Mouse (Mus musculus) stomach, postnatal 0 days (tissue): ENCODE data around the gene Esrp2. TPM values are rescaled to one million over a fixed set of nuclear protein-coding genes. Genes with fewer than 3 reads are reported as not detected.
A peak's percentile ranks its signal among the peaks of the same experiment; 100 is the strongest.

ENCODE experiments used
- ATAC-seq: fragments of 200-750 bp; cut with Nextera tagmentation; 2 replicates; pipeline ENCODE4 v1.8.0; 2017; ENCODE audit not compliant: low FRiP score, low TSS enrichment
- DNase-seq: peaks from one replicate; pipeline ENCODE4 v3.0.0-alpha.2; 2016; ENCODE audit warnings: low spot score
- H3K27ac ChIP-seq: fragments of 300-500 bp; sonication (generic); replicated peaks from 2 replicates; pipeline ENCODE4 v1.5.1; 2014; ENCODE audit warnings: mild to moderate bottlenecking, control low read depth
- H3K27me3 ChIP-seq: fragments of 300-500 bp; sonication (generic); 2 replicates; pipeline ENCODE4 v1.6.1; 2014; ENCODE audit warnings: low read length; ENCODE audit not compliant: control insufficient read depth, insufficient read depth
- H3K36me3 ChIP-seq: fragments of 300-500 bp; sonication (generic); 2 replicates; pipeline ENCODE4 v1.6.1; 2014; ENCODE audit warnings: low read length, mixed read lengths; ENCODE audit not compliant: control insufficient read depth, insufficient read depth
- H3K4me1 ChIP-seq: fragments of 300-500 bp; sonication (generic); replicated peaks from 2 replicates; pipeline ENCODE4 v1.6.1; 2014; ENCODE audit warnings: antibody characterized with exemption; ENCODE audit not compliant: control insufficient read depth, insufficient read depth
- H3K4me2 ChIP-seq: fragments of 300-500 bp; sonication (generic); replicated peaks from 2 replicates; pipeline ENCODE4 v1.6.1; 2014; ENCODE audit warnings: low read depth, mild to moderate bottlenecking, control low read depth, moderate library complexity
- H3K4me3 ChIP-seq: fragments of 300-500 bp; sonication (generic); 2 replicates; pipeline ENCODE4 v1.5.1; 2014; ENCODE audit warnings: low read depth, low read length, control low read depth
- H3K9ac ChIP-seq: fragments of 300-500 bp; sonication (generic); 2 replicates; pipeline ENCODE4 v1.6.1; 2014; ENCODE audit warnings: mild to moderate bottlenecking, low read length, control low read depth, mixed read lengths
- H3K9me3 ChIP-seq: fragments of 300-500 bp; sonication (generic); 2 replicates; pipeline ENCODE4 v1.6.1; 2016; ENCODE audit warnings: low read length; ENCODE audit not compliant: control insufficient read depth
- CTCF ChIP-seq: IDR thresholded peaks from 2 replicates; pipeline ENCODE4 v1.5.1; 2016; ENCODE audit warnings: antibody characterized with exemption, low read depth, mild to moderate bottlenecking, moderate library complexity
- EP300 ChIP-seq: optimal IDR thresholded peaks from 2 replicates; pipeline ENCODE3; 2016; ENCODE audit warnings: antibody characterized with exemption
- WGBS: fragments of 180-500 bp; shearing (Covaris S2); extraction: QIAGEN DNeasy Blood & Tissue Kit; methylation state at CpG from one replicate; pipeline ENCODE4 v1.1.7; 2014; 5-methylcytosine and 5-hydroxymethylcytosine counted together
- polyA plus RNA-seq: library from polyadenylated mRNA; unstranded; fragments of >200 nt; fragmentation: Nextera tagmentation; extraction: Ambion mirVana; gene quantifications from 2 replicates; pipeline ENCODE4 v1.2.1, GENCODE M21; 2015

Esrp2 gene
- polyA plus RNA-seq, 1 experiment from 2014 or later = 38.9 TPM

GRCm38 (mm10) chr8:106165460-106165859 lies 28.7 kb upstream of the Esrp2 start:
- ATAC-seq (no peak), DNase-seq (peak; percentile 78)
- H3K27ac ChIP-seq = no peak overlapping the region
- peaks cover 13% of the 10 kb centered on the region; the same call in 1 of the 2 replicates for H3K36me3 ChIP-seq
- 0 out of 2 replicates have a peak, but pooled peaks cover 2% of the 10 kb centered on the region for H3K4me1 ChIP-seq
- no peak overlapping the region for H3K4me2 ChIP-seq
- no peaks in the 10 kb centered on the region for H3K9me3 ChIP-seq
- no peaks in the 10 kb centered on the region for H3K27me3 ChIP-seq
- TF ChIP-seq CTCF (peak; percentile 91), EP300 (no peak)
- no peak overlapping the region for H3K4me3 ChIP-seq
- H3K9ac ChIP-seq = no peak overlapping the region
- 42% methylated on average over 4 of the region's 4 CpGs for WGBS

DNA sequence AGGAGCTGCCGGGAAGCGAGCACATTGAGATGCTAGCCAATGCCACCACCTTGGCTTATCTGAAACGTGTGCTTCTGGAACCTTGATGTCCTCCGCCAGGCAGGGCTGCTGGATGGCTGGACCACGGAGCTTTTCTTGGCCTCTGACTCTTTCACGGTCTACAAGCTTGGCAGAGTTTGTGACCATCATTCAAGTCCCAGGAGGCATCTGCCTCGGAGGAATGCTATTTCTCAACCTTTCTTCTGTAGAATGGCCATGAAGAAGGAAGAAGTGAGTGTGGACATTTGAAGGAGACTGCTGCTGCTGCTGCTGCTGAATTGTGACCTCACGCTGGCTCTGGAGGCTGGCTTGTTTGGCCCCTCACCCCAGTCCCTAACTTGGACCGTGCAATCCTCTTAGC lies 26.5 kb upstream of the Esrp2 start:
- H3K4me3 ChIP-seq = no peak overlapping the region
- no peaks in the 10 kb centered on the region for H3K9me3 ChIP-seq
- DNase-seq (no peak), ATAC-seq (no peak)
- no peak overlapping the region for H3K27ac ChIP-seq
- H3K9ac ChIP-seq = no peak overlapping the region
- no peaks in the 10 kb centered on the region for H3K27me3 ChIP-seq
- WGBS = 90% methylated on average over 9 of the region's 9 CpGs
- TF ChIP-seq EP300 (no peak), CTCF (no peak)
- H3K4me1 ChIP-seq = no peaks in the 10 kb centered on the region
- H3K4me2 ChIP-seq = no peak overlapping the region
- H3K36me3 ChIP-seq = peaks cover 13% of the 10 kb centered on the region; the same call in 1 of the 2 replicates

- Histone ChIP-seq H3K27me3 (no peaks in the 10 kb centered on the region), H3K9me3 (no peaks in the 10 kb centered on the region), H3K36me3 (peaks cover 13% of the 10 kb centered on the region; the same call in 1 of the 2 replicates), H3K4me3 (no peak overlapping the region), H3K4me2 (no peak overlapping the region), H3K4me1 (no peaks in the 10 kb centered on the region), H3K9ac (no peak overlapping the region), H3K27ac (no peak overlapping the region)
- WGBS = 89% methylated on average over 6 of the region's 6 CpGs
- DNase-seq = no peak
- ATAC-seq = no peak
- no peak for TF ChIP-seq CTCF
- no peak for TF ChIP-seq EP300
These were observed 23.1 kb upstream of the Esrp2 start for GRCm38 (mm10) chr8:106159876-106160275.

GRCm38 (mm10) chr8:106158381-106158780 lies 21.6 kb upstream of the Esrp2 start:
- ATAC-seq = no peak
- Histone ChIP-seq H3K27me3 (no peaks in the 10 kb centered on the region), H3K4me1 (no peaks in the 10 kb centered on the region), H3K4me2 (no peak overlapping the region), H3K4me3 (no peak overlapping the region), H3K36me3 (peaks cover 9% of the 10 kb centered on the region; the same call in 1 of the 2 replicates), H3K9ac (no peak overlapping the region), H3K9me3 (no peaks in the 10 kb centered on the region), H3K27ac (no peak overlapping the region)
- no peak for DNase-seq
- no peak for TF ChIP-seq CTCF
- no peak for TF ChIP-seq EP300
- 90% methylated on average over 10 of the region's 10 CpGs for WGBS

DNA sequence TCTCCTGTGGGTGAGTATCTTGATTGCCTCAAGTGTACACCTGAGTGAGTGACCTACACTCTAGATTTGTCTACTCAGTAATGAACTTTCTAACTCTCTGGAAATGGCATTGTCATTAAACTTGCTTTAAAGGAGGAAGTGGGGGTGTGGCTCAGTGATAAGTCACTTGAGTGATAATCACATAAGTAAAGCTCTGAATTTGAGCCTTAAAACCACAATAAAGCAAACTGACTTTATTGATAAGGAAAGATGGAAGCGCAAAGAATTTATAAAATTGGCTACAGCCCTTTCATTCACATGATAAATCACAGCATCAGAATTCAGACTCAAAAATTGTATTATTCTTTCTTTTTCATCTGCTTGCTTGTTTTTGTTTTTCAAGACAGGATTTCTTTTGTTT lies 20.6 kb upstream of the Esrp2 start:
- 79% methylated on average over 1 of the region's 1 CpGs for WGBS
- peak; percentile 51; the same call in 1 of the 2 replicates for ATAC-seq

GRCm38 (mm10) chr8:106152876-106153275 lies 16.1 kb upstream of the Esrp2 start:
- no peak for TF ChIP-seq CTCF
- TF ChIP-seq EP300 = no peak
- no peak for DNase-seq

More for the DNA sequence above, 20.6 kb upstream of the Esrp2 start:
- no peak for DNase-seq
- TF ChIP-seq EP300 (no peak), CTCF (no peak)
- H3K9ac ChIP-seq = no peak overlapping the region
- no peaks in the 10 kb centered on the region for H3K4me1 ChIP-seq
- H3K4me2 ChIP-seq = no peak overlapping the region
- H3K27me3 ChIP-seq = no peaks in the 10 kb centered on the region
- H3K27ac ChIP-seq = no peak overlapping the region
- H3K36me3 ChIP-seq = peaks cover 8% of the 10 kb centered on the region; the same call in 1 of the 2 replicates
- no peak overlapping the region for H3K4me3 ChIP-seq
- H3K9me3 ChIP-seq = no peaks in the 10 kb centered on the region

More at GRCm38 (mm10) chr8:106152876-106153275, 16.1 kb upstream of the Esrp2 start:
- WGBS = 73% methylated on average over 4 of the region's 4 CpGs
- Histone ChIP-seq H3K9me3 (no peaks in the 10 kb centered on the region), H3K27me3 (no peaks in the 10 kb centered on the region), H3K9ac (no peak overlapping the region), H3K27ac (no peak overlapping the region), H3K36me3 (no peaks in the 10 kb centered on the region), H3K4me3 (no peak overlapping the region), H3K4me2 (no peak overlapping the region), H3K4me1 (no peaks in the 10 kb centered on the region)
- ATAC-seq = no peak
